Mouse (Mus musculus): Measurements from ENCODE around the gene 4921504E06Rik.

- TF ChIP-seq EP300 (IDR thresholded peaks at IDR 0.05; ENCODE audit: insufficient read depth, low read depth, low read length) (no peak), POLR2A (IDR thresholded peaks at IDR 0.05; ENCODE audit: insufficient read depth, low read length) (no peak)
These were observed 42.7 kb downstream of the 4921504E06Rik start for GRCm38 (mm10) chr2:19511032-19511431.

Measured in ES-Bruce4 (cell line).